Mouse (Mus musculus): ENCODE measurements around the gene Rnf8.

GRCm38 (mm10) chr17:29629620-29630019 is 15.0 kb downstream of the Rnf8 start:
- TF ChIP-seq CTCF (conservative IDR thresholded peaks at IDR 0.05; ENCODE audit: low read length) = no peak
- TF ChIP-seq NANOG (IDR thresholded peaks at IDR 0.05; ENCODE audit: borderline replicate concordance, low read length) = 0 out of 2 replicates have a peak, but pooled peaks have one; percentile 13

Data from E14TG2a.4 (cell line).